Mouse (Mus musculus) lung, adult 2 months (tissue): ENCODE results near the gene Polr2a.

Experiments used
- CTCF ChIP-seq: fragments of 200-500 bp; IDR thresholded peaks from 2 replicates; pipeline ENCODE4 v1.5.1; 2011; ENCODE audit warnings: mild to moderate bottlenecking, low read length, control low read depth; ENCODE audit not compliant: insufficient read depth
- POLR2A ChIP-seq: fragments of 200-500 bp; IDR thresholded peaks from 2 replicates; pipeline ENCODE4 v1.6.1; 2011; ENCODE audit warnings: low read depth, mild to moderate bottlenecking, control low read depth, low read length, borderline replicate concordance; ENCODE audit errors: extremely low read depth

- TF ChIP-seq CTCF (no peak), POLR2A (no peak)
Measured at GRCm38 (mm10) chr11:69711082-69711481, 47.4 kb downstream of the Polr2a start.
